Mouse (Mus musculus): Measurements from ENCODE around the gene Morn1.

The Morn1 gene

GRCm38 (mm10) chr4:155120583-155120982 lies 34.2 kb downstream of the Morn1 start:
- no peak for DNase-seq

- no peak for DNase-seq
These were observed 34.8 kb downstream of the Morn1 start for GRCm38 (mm10) chr4:155121222-155121621.

GRCm38 (mm10) chr4:155121915-155122443 lies 35.6 kb downstream of the Morn1 start:
- no peak for DNase-seq

GRCm38 (mm10) chr4:155122444-155123040 lies 36.2 kb downstream of the Morn1 start:
- DNase-seq, result peak in 1 of 2 experiments; percentile 41

GRCm38 (mm10) chr4:155123868-155124534 lies 37.6 kb downstream of the Morn1 start:
- no peak for DNase-seq

GRCm38 (mm10) chr4:155125310-155125709 lies 38.9 kb downstream of the Morn1 start:
- no peak for DNase-seq

GRCm38 (mm10) chr4:155126194-155126593 lies 39.8 kb downstream of the Morn1 start:
- no peak for DNase-seq

GRCm38 (mm10) chr4:155126602-155127372 lies 40.4 kb downstream of the Morn1 start:
- DNase-seq, result no peak

- DNase-seq, result peak in 1 of 2 experiments; percentile 10
These were observed 42.0 kb downstream of the Morn1 start for GRCm38 (mm10) chr4:155128411-155128810.

- DNase-seq, result peak in 1 of 2 experiments; percentile 31
These were observed 42.9 kb downstream of the Morn1 start for GRCm38 (mm10) chr4:155129132-155129917.

GRCm38 (mm10) chr4:155129996-155130395 lies 43.6 kb downstream of the Morn1 start:
- peak; percentile 84 to 89 for DNase-seq

GRCm38 (mm10) chr4:155130616-155131015 lies 44.2 kb downstream of the Morn1 start:
- no peak for DNase-seq

GRCm38 (mm10) chr4:155133188-155133587 lies 46.8 kb downstream of the Morn1 start:
- no peak for DNase-seq

- no peak for DNase-seq
These were observed 47.5 kb downstream of the Morn1 start for GRCm38 (mm10) chr4:155133658-155134417.

- DNase-seq, result no peak
These were observed 48.4 kb downstream of the Morn1 start for GRCm38 (mm10) chr4:155134686-155135172.

- DNase-seq, result no peak
These were observed 49.7 kb downstream of the Morn1 start for GRCm38 (mm10) chr4:155135909-155136585.

GRCm38 (mm10) chr4:155137891-155138290 lies 51.5 kb downstream of the Morn1 start:
- DNase-seq, result peak; percentile 60

GRCm38 (mm10) chr4:155138451-155138850 lies 52.1 kb downstream of the Morn1 start:
- no peak for DNase-seq

- DNase-seq, result no peak
These were observed 53.1 kb downstream of the Morn1 start for GRCm38 (mm10) chr4:155139281-155140045.

GRCm38 (mm10) chr4:155140150-155140549 lies 53.8 kb downstream of the Morn1 start:
- no peak for DNase-seq

All from cerebellum, adult 18-20 months (tissue).